Mouse (Mus musculus) heart, postnatal 0 days (tissue): ENCODE data around the gene Atxn7l1. TPM values are rescaled to one million over a fixed set of nuclear protein-coding genes. Genes with fewer than 3 reads are reported as not detected.

Source experiments
- ATAC-seq: fragments of 200-750 bp; cut with Nextera tagmentation; 2 replicates; pipeline ENCODE4 v1.8.0; 2017; ENCODE audit warnings: low read depth, moderate number of reproducible peaks, moderate library complexity; ENCODE audit not compliant: insufficient read depth
- DNase-seq: peaks from one replicate; pipeline ENCODE4 v3.0.0-alpha.2; 2016; ENCODE audit warnings: low spot score
- H3K27ac ChIP-seq: fragments of 300-500 bp; sonication (generic); 2 replicates; pipeline ENCODE4 v1.5.1; 2014; ENCODE audit warnings: low read depth, mild to moderate bottlenecking
- H3K27me3 ChIP-seq: fragments of 300-500 bp; sonication (generic); 2 replicates; pipeline ENCODE4 v1.6.1; 2014; ENCODE audit warnings: low read length, mixed read lengths; ENCODE audit not compliant: control insufficient read depth, insufficient read depth
- H3K36me3 ChIP-seq: fragments of 300-500 bp; sonication (generic); replicated peaks from 2 replicates; pipeline ENCODE4 v1.6.1; 2014; ENCODE audit warnings: low read length, mixed read lengths; ENCODE audit not compliant: control insufficient read depth, insufficient read depth
- H3K4me1 ChIP-seq: fragments of 300-500 bp; sonication (generic); 2 replicates; pipeline ENCODE4 v1.6.1; 2014; ENCODE audit warnings: antibody characterized with exemption; ENCODE audit not compliant: control insufficient read depth, insufficient read depth
- H3K4me2 ChIP-seq: fragments of 300-500 bp; sonication (generic); 2 replicates; pipeline ENCODE4 v1.6.1; 2014; ENCODE audit warnings: low read depth, mild to moderate bottlenecking, low read length, moderate library complexity
- H3K4me3 ChIP-seq: fragments of 300-500 bp; sonication (generic); 2 replicates; pipeline ENCODE4 v1.5.1; 2014; ENCODE audit warnings: low read depth, low read length
- H3K9ac ChIP-seq: fragments of 300-500 bp; sonication (generic); replicated peaks from 2 replicates; pipeline ENCODE4 v1.6.1; 2014; ENCODE audit warnings: low read depth, low read length, mixed read lengths
- H3K9me3 ChIP-seq: fragments of 300-500 bp; sonication (generic); replicated peaks from 2 replicates; pipeline ENCODE4 v1.6.1; 2016; ENCODE audit warnings: low read length; ENCODE audit not compliant: control insufficient read depth
- CTCF ChIP-seq: IDR thresholded peaks from 2 replicates; pipeline ENCODE4 v1.5.1; 2016; ENCODE audit warnings: antibody characterized with exemption, control low read depth, low read depth
- EP300 ChIP-seq: IDR thresholded peaks from 2 replicates; pipeline ENCODE4 v1.6.1; 2016; ENCODE audit warnings: antibody characterized with exemption, low read depth
- WGBS: fragments of 180-500 bp; shearing (Covaris S2); extraction: QIAGEN DNeasy Blood & Tissue Kit; methylation state at CpG from one replicate; pipeline ENCODE4 v1.1.7; 2014; 5-methylcytosine and 5-hydroxymethylcytosine counted together
- polyA plus RNA-seq: library from polyadenylated mRNA; unstranded; fragments of >200 nt; fragmentation: Nextera tagmentation; extraction: Ambion mirVana; gene quantifications from 2 replicates; pipeline ENCODE4 v1.2.1, GENCODE M21; 2015
- total RNA-seq: library from RNA; depleted of rRNA; stranded (reverse); fragments of >200 nt; gene quantifications from 2 replicates; pipeline ENCODE4 v1.2.3, GENCODE M21; 2014; ENCODE audit warnings: low replicate concordance

Atxn7l1 gene
- total and polyA plus RNA-seq, 2 experiments from 2014 or later, result 4.5 to 11.1 TPM

DNA sequence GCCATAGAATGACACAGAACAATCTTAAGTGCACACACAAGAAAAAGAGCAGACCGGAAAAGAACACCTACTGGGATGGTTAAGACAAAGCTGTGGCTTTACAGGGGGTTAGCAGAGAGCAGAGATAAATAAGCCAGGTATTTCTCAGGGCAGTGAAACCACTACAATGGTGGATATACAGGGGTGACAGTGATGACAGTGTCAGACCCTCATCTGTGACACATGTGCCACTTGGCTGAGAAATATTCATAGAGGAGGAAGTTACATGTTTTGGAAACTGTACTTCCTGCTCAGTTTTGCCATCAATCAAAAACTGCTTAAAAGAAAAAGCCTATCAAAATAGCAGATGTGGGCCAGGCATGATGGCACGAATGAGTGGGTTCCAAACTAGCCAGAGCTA, 19.4 kb upstream of the Atxn7l1 start:
- H3K9ac ChIP-seq, result no peak overlapping the region
- no peak for DNase-seq
- H3K4me3 ChIP-seq, result no peak overlapping the region
- WGBS, result 93% methylated on average over 2 of the region's 2 CpGs
- TF ChIP-seq EP300 (no peak), CTCF (no peak)
- ATAC-seq, result no peak
- peaks cover 8% of the 10 kb centered on the region; the same call in 1 of the 2 replicates for H3K4me1 ChIP-seq
- H3K27ac ChIP-seq, result no peak overlapping the region
- no peaks in the 10 kb centered on the region for H3K9me3 ChIP-seq
- H3K36me3 ChIP-seq, result no peaks in the 10 kb centered on the region
- no peak overlapping the region for H3K4me2 ChIP-seq
- H3K27me3 ChIP-seq, result no peaks in the 10 kb centered on the region

DNA sequence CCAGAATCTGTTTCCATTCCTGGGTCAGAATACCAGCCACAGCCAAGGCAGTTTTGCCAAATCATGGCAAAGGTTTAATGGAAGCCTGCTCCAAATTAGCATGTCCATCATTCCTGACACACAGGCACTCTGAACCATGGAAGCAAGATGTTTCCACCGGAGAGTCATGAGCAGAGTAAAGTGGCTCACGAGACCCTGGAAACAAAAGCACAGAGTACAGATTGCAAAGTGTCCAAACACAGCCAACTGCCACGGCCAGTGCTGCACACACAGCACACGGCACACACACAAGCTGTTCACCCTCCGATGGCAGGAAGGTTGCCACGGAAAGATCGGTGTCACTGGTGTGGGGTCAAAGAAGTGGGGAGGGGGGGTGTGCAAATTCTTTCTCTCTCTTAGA, 18.8 kb upstream of the Atxn7l1 start:
- DNase-seq (no peak), ATAC-seq (no peak)
- no peaks in the 10 kb centered on the region for H3K36me3 ChIP-seq
- no peak overlapping the region for H3K4me2 ChIP-seq
- no peak overlapping the region for H3K27ac ChIP-seq
- no peak overlapping the region for H3K9ac ChIP-seq
- TF ChIP-seq EP300 (no peak), CTCF (no peak)
- H3K27me3 ChIP-seq, result no peaks in the 10 kb centered on the region
- no peaks in the 10 kb centered on the region for H3K9me3 ChIP-seq
- no peak overlapping the region for H3K4me3 ChIP-seq
- peaks cover 8% of the 10 kb centered on the region; the same call in 1 of the 2 replicates for H3K4me1 ChIP-seq
- WGBS, result 59% methylated on average over 7 of the region's 7 CpGs

DNA sequence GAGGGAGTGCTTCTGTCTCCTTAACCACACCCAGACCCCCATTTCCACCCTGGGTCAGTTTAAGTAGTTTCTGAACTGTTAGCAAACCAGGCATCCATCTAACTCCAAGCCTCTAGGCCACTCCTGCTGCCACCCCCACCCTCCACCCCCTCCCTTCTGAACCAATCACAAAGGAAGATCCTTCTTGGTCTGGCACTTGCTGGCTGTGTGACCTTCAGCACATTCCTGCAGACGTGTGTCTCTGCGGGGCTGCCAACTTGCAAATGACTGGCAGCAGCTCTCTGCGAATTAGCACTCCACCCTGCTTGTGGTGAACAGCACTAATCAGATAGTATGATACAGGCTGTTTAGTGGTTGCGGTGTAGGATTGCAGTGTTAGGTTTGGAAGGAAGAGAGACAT, 18.1 kb upstream of the Atxn7l1 start:
- 8% methylated on average over 4 of the region's 4 CpGs for WGBS
- Histone ChIP-seq H3K9ac (no peak overlapping the region), H3K9me3 (no peaks in the 10 kb centered on the region), H3K4me3 (no peak overlapping the region), H3K4me1 (peaks cover 8% of the 10 kb centered on the region; the same call in 1 of the 2 replicates), H3K27me3 (no peaks in the 10 kb centered on the region), H3K27ac (no peak overlapping the region), H3K4me2 (no peak overlapping the region), H3K36me3 (no peaks in the 10 kb centered on the region)
- peak; percentile 36 for DNase-seq
- TF ChIP-seq EP300, result no peak
- no peak for TF ChIP-seq CTCF
- ATAC-seq, result peak; percentile 76

DNA sequence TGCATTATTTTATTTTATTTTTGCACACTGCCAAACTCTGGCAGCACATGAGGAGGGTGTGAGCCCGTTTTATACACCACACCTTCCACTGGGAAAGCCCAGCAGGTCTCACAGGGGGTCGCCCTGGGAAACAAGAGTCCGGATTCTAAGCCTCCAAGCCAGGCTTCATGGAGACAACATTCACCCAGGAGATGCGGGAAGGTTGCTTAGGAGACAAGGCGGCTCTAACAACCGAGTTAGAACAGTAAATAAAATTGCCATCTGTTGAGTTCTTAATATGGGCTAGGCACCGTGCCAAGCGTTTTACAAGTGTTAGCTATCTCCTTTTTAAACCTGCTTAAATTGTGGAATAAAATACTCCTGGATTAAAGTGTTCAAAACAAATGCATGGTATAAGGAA, 17.1 kb upstream of the Atxn7l1 start:
- no peak overlapping the region for H3K4me3 ChIP-seq
- no peaks in the 10 kb centered on the region for H3K36me3 ChIP-seq
- no peaks in the 10 kb centered on the region for H3K9me3 ChIP-seq
- H3K27me3 ChIP-seq, result no peaks in the 10 kb centered on the region
- no peak overlapping the region for H3K4me2 ChIP-seq
- ATAC-seq (no peak), DNase-seq (no peak)
- 51% methylated on average over 8 of the region's 8 CpGs for WGBS
- H3K4me1 ChIP-seq, result peaks cover 8% of the 10 kb centered on the region; the same call in 1 of the 2 replicates
- no peak for TF ChIP-seq CTCF
- TF ChIP-seq EP300, result no peak
- H3K9ac ChIP-seq, result no peak overlapping the region
- no peak overlapping the region for H3K27ac ChIP-seq

DNA sequence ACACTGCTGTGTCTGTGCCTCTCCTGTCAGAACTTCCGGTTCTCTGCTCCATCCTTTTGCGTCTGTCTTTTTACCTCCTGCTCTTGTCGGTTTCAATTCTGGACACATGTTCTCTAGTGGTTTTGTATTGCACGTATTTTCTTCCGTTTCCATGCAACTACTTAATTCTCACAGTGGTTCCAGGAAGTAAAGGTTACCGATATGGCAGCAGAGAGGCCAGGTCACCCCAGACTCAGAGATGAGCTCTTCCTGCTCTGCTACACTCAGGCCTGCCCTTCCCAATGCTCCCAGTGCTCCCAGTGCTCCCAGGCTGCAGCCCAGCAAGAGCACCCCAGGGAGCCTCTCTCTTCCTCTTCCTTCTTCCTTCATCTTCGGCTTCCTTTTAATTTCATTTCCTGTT, 15.7 kb upstream of the Atxn7l1 start:
- no peak for ATAC-seq
- 48% methylated on average over 7 of the region's 7 CpGs for WGBS

DNA sequence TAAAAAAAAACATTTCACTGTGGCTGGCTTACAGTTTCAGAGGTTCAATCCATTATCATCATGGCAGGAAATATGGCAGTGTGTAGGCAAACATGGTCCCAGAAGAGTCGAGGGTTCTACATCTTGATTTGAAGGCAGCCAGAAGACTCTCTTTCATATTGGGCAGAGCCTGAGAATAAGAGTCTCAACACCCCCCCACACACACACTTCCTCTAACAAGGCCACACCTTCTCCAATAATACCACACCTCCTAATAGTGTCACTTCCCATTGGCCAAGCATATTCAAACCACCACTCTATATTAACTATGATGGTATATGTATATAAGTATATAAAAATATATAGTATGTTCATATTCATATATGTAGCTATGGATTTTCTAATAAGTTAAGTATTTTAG, 9.6 kb upstream of the Atxn7l1 start:
- no peak overlapping the region for H3K4me3 ChIP-seq
- H3K27ac ChIP-seq, result no peak overlapping the region
- no peaks in the 10 kb centered on the region for H3K27me3 ChIP-seq
- no peak for TF ChIP-seq CTCF
- TF ChIP-seq EP300, result no peak
- H3K4me2 ChIP-seq, result no peak overlapping the region
- no peak overlapping the region for H3K9ac ChIP-seq
- ATAC-seq (no peak), DNase-seq (no peak)
- H3K9me3 ChIP-seq, result no peaks in the 10 kb centered on the region
- 85% methylated on average over 1 of the region's 1 CpGs for WGBS
- 0 out of 2 replicates have a peak, but pooled peaks cover 4% of the 10 kb centered on the region for H3K4me1 ChIP-seq
- H3K36me3 ChIP-seq, result no peaks in the 10 kb centered on the region

More for the DNA sequence above, 15.7 kb upstream of the Atxn7l1 start:
- no peaks in the 10 kb centered on the region for H3K27me3 ChIP-seq
- peaks cover 8% of the 10 kb centered on the region; the same call in 1 of the 2 replicates for H3K4me1 ChIP-seq
- no peak overlapping the region for H3K9ac ChIP-seq
- no peaks in the 10 kb centered on the region for H3K9me3 ChIP-seq
- DNase-seq, result no peak
- no peak for TF ChIP-seq CTCF
- TF ChIP-seq EP300, result no peak
- H3K27ac ChIP-seq, result no peak overlapping the region
- H3K4me3 ChIP-seq, result no peak overlapping the region
- no peak overlapping the region for H3K4me2 ChIP-seq
- no peaks in the 10 kb centered on the region for H3K36me3 ChIP-seq
